Mouse (Mus musculus) NIH3T3 (cell line): ENCODE data around the gene B3gnt8.
"Not testable (repeated sequence)": the region's sequence is repeated elsewhere in the genome, so short reads cannot be mapped to it uniquely, and the experiment has no call there.

Experiments used
- DNase-seq: peaks from one replicate; pipeline ENCODE4 v3.0.0-alpha.2; 2012; ENCODE audit warnings: low read depth

B3gnt8 gene

DNA sequence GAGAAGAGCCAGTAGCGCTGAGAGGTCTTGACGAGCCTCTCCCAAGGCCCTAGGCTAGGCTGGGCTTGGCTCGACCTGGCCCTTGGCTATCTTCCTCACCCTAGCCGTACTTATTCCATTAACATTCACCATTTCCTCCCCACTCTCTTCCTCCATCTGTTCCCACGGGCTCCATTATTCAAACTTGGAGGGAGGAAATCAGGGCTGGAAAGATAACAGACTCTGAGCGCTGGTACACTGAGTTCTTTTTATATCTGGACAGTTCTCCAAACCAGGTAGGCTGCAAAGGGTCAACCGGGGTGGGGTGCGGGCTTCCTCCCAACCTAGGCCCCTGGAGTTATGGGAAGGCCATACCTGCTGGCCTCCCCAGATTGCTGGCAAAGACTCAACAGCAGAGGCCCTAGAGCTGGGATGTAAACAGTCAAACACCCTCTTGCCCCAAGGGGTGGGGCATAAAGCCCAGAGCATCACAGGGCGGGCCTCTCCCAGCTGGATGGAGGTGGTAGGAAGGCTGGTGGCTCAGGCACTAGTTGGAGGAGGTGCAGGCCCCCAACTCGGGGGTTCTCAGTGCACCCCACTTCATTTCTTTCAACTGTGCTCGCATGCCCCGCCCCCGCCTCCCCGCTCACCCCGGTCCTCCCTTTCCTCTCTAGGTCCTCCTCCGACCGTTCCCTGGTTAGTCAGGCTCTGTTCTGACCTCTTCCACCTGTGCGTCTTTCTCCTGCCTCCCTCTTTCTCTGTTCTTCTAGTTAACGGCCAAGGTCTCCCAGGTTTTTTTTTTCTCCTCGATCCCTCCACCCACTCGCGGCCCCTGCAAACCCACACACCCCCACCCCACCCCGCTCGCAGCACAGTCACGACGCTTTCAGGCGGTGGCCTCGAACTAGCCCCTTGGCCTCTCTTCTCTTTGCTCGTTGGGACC is at the start of gene B3gnt8:
Gene B3gnt8 (plus strand): TSS at position 146 of the 922 bp plus-strand sequence.
- DNase-seq, result peak; percentile 11

DNA sequence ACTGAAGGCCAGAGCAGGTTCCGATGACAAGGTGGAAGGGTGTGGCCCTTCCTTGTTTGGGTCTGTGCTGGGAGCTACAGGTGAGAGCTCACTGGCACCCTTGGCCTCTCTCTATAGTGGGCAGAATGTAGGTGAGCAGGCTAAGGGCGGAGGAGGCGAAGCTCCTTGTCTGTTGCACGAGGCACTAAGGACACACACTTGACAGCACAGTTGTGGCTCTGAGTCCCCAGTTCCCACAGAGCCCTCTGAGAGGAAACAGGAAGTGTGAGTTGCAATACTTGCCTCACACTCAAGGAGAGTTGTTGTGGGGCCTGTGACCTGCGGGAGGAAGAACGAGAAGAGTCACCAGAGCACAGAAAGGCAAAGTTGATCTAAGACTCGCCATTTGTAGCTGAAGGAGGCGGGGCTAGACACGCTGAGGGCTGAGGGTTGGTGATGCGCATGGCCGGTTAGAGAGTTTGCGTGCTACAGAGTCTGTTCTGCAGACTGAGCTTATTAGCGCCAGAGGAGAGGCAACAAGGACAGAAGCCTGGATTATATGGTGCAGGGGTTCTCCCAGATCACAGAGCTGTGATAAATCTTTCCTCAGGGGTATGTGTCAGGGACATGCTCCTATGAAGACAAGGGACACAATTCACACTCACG is 49.5 kb upstream of the B3gnt8 start:
- not testable (repeated sequence) for DNase-seq

DNA sequence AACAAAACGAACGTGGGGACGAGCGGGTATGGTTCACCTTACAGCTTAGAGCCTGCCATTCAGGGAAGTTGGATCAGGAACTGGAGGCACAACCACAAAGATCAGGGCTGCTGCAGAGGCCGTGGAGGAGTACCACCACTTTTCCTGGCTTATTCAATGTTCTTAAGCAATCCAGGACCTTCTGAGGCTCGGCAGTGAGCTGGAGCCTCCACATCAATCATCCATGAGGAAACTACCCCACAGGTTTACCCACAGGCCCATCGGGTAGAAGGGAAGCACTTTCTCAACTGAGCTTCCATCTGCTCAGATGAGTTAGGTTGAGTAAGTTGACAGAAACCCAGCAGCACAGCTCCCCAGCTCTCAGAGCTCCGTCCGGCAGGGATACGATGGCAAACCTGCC is 47.0 kb upstream of the B3gnt8 start:
- DNase-seq, result no peak

DNA sequence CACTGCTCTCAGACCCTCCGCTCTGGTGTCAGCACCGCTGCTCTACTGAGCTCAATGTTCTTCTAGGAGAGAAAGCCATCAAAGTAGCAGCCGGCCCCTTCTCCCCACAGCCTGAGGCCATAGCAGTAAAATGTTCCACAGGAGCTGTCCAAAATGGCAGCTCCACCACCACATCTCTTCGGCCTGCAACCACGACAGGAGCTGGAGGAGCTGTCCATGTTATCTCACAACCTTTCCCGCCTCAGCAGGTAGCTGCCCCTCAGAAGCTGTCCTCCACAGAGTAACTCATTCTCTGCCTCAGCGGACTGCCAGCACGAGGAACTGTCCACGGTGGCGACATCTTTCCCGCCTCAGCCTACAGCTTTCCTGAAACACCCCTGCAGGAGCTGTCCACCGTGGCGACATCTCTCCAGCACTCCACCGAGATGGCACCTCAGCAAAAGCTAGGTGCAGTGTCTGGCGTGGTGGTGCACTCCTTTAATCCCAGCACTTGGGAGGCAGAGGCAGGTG is 44.1 kb upstream of the B3gnt8 start:
- DNase-seq, result no peak

DNA sequence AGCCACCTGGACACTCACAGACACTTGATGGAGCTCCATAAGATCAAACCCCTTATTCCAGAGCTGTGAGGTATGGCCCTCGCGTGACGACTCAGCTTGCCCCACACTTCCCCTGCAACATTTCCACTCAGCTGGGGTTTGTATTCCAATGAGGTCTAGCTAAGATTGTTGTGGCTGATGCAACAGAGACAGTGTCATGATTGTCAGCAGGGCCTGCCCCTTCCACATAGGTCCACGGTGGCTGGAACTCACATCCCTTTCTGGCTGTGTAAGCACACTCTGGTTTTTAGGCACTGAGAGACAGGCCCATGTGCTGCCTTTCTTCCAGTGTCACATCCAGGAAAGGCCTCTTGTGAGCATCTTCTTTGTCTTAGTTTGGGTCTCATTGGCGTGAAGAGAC is 41.8 kb upstream of the B3gnt8 start:
- DNase-seq, result no peak

DNA sequence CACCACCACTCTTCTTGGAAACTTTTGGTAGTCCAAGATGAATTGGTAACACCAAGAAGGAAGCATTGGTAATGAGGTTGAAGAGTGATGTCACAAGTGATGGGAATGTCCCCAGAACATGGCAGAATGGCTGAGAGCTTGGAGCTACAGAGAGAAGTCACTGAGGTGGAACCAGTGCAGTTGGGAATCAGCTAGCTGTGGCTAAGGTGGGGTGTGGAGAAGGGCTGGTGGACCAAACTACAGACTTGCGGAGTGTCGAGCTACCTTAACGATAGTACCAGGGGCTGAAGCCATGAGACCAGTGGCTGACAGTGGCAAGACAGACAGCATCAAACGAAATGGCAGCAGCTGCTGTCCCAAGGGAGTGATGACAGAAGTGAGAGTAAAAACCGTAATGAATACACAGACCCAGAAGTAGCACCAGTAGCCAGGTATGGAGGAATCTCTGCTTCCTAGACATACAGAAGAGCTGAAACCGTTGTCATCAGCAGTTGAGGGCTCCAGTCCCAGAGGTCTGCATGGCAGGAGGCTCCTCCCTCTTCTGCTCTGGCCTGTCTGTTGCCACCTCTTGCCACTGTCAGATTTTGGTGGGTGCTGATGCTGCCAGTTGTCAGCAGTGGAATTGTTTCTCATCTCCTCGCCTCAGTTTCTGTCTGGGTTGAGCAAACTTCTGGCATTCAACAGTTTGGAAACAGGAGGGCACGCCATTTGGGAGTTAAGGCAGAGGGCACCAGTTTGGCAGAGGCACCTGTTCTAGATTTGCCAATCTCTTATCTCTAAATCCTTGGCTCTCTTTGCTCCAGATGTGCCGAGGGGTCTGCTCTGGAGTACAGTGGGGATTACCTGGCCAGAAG is 40.9 kb upstream of the B3gnt8 start:
- DNase-seq, result no peak

DNA sequence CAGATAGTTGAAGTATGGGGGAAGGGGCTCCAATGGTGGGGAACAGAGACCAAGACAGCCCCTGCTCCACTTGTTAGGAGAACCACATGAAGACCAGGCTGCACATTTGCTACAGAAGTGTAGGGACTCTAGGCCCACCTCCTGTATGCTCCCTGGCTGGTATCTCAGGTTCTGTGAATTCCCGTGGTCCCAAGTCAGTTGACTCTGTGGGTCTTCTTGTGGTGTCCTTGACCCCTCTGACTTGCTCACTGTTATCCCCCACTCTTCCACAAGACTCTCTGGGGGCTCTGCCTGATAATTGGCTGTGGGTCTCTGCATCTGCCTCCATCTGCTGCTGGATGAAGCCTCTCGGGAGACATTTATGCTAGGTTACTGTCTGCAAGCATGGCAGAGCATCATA is 35.2 kb upstream of the B3gnt8 start:
- DNase-seq, result no peak

DNA sequence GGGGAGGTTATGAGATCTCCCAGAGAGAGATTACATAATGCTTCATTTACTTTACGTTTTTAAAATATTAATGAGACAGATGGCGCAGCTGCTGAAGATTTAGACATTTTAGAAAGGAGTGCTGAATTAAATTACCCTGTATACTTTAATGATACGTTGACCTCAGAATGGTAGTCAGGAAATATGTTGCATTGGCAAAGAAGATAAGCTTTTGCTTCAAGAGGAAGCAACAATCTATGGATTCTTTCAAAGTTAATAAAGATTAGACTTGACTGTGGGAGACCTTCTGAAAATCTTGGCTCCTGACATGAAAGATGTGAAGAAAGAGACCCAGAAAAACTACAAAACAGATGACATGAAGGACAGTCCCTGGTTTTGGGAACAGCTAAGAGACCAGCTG is 32.6 kb upstream of the B3gnt8 start:
- DNase-seq, result no peak

DNA sequence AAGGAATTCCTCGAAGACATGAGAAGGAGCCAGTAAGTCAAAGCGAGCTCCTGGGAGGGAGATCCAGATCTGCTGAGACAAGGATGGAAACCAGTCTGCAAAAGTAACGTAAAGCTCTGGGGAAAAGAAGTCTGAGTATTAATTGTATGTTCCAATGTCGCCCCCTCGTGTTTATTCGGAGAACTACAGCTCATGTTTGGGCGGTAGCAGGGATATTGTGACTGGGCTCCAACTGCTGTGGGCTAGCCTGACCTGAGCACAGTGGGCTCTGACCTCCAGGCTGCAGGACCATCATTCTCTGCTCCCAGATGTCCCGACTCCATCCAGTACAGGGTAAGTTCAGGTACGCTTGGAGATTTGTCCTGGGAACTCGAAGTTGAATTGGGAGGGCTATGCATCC is 26.8 kb upstream of the B3gnt8 start:
- DNase-seq, result peak; percentile 86

DNA sequence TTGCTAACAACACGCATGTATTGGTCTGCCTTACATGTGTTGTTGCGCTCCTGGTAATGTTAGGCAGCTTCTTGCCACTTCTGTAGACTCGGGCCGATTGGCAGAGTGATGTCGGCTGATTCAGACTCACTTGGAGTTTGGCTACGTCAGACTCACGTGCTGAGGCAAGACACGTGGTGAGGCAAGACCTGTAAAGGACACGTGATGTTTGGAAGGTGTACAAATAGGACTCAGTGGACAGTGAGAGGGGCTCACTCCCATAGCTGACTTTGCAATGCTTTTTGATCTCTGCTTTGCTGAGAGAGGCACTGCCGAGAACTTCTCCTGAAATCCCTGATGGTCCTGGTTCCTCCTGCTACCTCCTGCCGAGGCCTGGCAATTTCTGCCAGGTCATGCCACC is 25.8 kb upstream of the B3gnt8 start:
- no peak for DNase-seq

DNA sequence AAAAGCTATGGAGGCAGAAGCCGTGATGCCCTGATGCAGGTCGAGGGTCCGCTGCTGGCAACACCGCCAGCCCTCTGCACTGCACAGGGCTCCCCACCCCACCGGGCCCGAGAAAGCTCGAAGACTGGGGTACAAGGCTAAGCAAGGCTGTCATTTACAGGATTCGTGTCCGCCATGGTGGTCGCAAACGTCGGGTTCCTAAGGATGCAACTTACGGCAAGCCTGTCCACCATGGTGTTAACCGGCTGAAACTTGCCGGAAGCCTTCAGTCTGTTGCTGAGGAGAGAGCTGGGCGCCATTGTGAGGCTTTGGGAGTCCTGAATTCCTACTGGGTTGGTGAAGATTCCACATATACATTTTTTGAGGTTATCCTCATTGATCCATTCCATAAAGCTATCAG is 25.1 kb upstream of the B3gnt8 start:
- DNase-seq, result no peak

DNA sequence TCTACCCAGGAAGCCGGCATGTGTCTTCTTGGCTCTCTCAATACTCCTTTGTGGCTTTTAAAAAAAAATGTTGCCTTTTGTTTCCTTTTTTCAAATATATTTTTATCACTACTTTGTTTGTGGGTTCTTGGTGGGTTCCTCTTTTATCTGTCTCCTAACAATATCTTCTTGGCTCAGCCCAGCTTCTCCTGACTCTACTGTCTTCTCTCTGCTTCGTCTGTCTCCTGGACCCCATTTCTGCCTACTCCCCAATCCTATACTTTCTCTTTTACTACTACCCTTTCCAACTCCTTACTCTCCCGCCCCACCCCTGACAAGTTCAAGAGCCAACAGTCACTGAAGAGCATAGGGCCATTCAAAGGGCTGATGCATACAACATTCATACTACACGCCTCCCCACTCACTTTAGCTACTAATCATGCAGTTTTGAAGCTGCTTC is 19.8 kb upstream of the B3gnt8 start:
- no peak for DNase-seq

DNA sequence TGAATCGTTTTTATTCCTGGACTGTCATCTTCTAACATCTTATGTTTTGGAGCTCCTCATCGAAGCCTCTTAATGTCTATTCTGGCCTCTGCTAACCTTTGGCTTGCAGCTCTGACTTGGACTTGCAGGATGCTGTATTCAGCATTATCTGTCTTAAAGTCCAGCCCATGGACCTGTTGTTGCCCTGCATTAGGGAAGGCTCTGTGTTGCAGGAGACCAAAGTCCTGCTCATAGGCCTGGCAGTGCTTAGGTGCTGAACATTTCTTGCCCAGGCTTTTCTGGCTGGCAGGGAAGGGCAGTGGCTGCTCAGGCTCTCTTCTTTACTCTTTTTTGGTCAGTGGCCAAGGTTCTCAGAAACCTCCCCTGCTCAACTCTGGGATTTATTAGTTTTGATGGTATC is 19.3 kb upstream of the B3gnt8 start:
- no peak for DNase-seq

DNA sequence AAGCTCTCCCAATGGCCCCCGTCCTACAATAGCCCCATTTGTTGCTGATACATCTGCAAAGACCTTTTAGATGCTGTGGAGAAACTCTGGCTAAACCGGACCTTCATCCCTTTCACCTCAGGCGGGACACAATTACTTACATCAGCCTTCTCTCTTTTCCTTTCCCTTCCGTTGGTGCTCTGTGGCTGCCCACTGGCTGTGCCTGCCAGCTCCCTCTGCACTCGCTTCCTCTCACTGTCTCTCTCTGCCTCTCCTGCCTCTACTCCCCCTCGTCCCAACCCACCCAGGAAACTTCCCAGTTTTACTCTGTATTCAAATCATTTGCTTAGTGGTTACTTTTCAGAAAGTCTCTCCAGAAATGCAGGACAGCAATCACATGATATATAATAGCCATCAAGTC is 16.4 kb upstream of the B3gnt8 start:
- DNase-seq, result no peak

DNA sequence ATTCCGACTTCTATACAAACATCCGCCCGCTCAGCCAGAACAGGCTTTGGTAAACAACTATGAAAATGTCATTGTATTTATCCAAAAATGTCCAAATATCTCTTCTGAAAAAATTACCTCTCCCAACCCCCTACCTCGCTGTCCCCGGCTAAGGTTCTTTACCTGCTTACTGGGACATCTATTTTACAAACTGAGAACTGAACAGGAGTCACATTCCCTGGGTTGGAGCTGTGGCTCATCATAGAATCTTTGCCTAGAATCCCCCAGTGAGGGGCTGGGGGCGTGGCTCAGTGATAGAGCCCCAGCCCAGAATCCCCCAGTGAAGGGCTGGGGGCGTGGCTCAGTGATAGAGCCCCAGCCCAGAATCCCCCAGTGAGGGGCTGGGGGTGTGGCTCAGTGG is 15.0 kb upstream of the B3gnt8 start:
- DNase-seq, result no peak

DNA sequence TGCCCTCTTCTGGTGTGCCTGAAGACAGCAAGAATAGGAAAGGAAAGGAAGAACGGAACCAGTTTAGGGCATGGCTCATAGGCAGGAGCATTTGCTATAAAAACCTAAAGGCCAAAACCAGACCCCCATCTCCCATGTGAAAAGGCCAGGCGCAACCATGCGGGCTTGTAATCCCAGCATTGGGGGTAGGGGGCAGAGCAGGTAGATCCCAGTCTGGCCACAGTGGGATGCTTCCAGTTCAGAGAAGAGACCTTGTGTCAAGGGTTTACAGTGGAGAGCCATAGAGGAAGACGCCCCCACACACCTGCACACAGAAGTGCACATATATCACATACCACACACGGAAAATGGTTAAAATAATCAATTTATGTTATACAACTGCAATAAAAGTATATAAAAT is 12.4 kb upstream of the B3gnt8 start:
- DNase-seq, result no peak

DNA sequence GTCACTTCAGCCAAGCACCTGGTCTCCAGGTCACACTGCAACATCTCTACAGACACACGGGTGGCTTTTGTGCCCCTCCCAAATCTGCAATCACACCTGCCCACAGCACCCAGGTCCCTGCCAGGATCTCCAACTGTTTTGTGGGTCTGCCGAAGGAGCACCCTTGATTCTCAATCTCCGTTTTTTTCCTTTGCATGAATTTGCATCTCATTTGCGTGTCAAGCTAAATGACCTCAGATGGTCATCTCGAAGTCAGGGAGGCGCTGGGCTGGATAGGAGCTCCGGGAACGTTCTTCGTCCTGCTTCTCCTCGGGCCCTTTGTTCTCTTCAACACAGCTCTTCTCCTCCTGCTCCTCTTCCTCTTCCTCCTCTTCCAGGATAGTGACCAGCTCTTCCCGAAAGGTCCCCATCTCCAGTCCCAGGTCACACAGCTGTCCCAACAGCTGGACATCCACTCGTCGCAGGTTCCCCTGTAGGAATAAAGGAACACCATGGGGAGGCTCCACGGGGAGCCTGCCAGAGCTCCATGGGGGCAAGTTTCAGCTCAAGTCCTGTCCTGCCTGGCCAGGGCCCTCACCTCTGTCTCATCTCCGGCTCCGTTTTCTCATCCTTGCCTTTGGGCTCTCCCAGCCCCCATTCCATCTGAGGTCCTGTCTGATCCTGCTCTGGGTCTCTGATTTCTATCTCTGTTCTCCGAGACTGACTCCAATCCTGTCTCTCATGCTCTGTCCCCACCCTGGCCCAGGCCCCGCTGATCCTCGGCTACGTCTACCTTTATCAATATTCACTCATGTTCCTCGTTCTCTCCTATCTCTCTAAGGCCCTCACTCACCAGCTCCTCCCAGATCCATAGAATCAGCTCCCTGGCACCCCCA is 11.4 kb upstream of the B3gnt8 start:
- DNase-seq, result no peak

DNA sequence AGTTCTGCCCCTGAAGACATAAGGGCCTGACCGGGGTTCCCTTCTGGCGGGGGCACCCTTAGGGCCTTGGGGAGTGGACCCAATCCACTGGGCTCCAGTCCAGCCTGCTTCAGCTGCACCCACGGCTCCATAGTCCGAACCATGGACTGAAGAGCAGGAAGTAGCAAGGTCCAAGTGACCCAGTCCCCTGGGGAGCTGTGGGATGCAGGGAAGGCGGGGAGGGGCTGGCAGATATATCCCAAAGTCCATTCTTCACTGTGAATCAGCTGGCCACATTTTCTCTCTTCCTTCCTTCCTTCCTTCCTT is 10.8 kb upstream of the B3gnt8 start, which contains the start of gene Erich4:
Gene Erich4 (minus strand): TSS at position 187 of the 306 bp plus-strand sequence.
- no peak for DNase-seq

DNA sequence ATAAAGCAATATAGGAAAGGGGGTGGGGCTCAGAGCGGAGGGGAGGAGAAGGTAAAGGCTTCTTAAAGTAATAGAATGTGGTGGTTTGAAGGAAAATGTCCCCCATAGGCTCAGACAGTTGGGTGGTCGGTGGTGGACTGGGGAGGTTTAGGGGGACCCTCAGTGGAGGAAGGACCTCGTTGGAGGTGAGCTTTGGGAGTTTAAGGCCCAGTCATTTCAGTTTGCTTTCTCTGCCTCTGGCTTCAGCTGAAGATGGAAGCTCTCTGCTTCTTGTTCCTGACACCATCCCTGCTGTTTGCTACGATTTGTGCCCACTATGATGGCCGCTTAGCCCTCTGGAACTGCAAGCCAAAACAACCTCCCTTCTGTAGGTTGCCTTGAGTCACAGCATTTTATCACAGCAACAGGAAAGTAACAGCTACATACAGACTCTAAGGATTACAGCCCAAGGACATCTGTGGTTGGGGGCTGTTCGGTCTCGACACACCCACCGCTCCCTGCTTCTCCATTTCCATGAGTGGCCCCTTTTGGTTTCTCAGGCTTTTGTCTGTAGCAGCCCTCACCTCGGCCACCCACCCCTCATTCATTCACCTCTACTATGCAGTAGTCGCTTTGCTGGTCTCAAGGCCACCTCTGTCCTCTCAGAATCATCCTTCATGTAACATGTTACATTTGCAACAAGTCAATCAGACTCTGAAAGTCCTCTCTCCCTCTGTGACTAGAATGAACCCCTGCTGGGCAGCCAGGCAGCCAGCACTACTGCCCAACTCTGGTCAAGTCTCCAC is 8.9 kb upstream of the B3gnt8 start:
- no peak for DNase-seq

DNA sequence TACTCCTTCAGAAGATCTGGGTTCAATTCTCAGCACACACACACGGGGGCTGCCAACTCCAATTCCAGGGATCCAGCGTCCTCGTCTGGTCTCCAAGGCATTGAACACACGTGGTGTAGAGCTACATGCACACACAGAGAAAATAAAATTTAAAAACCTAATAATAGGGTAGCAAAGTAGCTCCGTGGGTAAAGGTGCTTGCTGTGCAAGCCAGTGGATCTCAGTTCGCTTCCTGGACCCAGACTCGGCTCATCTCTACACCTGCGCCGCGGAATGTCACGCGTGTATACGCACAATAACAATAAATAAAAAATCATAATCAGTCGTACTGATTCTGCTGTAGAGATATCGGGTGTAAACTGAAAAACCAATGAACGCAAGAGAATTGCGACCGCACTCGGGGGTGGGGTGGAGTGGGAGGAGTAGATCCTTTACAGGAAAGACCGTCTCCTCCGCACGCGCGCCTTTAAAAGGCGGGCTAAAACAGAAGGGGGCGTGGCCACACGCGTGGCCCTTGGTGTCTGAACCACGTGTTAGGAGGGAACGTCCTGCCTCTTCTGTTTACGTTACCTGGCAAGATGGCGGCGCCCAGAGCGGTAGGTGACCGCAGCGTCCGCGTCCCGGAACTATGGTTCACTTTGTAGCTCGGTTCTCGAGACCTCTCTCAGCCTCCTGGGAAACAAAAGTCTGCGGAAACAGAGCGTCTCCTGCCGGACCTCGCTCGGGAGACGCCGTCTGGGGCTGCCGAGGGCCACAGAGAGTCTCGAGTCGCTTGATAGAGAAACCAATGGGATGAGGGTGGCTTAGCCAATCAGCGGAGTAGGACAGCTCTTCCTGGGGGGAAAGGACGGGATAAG is 7.4 kb upstream of the B3gnt8 start, which contains the start of gene Dmac2:
Gene Dmac2 (plus strand): TSS at position 550 of the 857 bp plus-strand sequence.
- peak; percentile 96 for DNase-seq
